Mouse (Mus musculus) heart, adult 11 months (tissue): Measurements from ENCODE around the gene Pms2.

Experiments used
- DNase-seq: peaks from one replicate; pipeline ENCODE4 v3.0.0; 2022

Pms2 gene

GRCm38 (mm10) chr5:143909417-143910400 lies at the start of gene Pms2, which contains the start of gene Aimp2:
Pms2 (plus strand) TSS chr5:143909964.
Aimp2 (minus strand) TSS chr5:143909847.
- DNase-seq = peak; percentile 100

GRCm38 (mm10) chr5:143871547-143872169 lies 38.1 kb upstream of the Pms2 start:
- no peak for DNase-seq

- DNase-seq = no peak
These were observed 35.2 kb upstream of the Pms2 start for GRCm38 (mm10) chr5:143874571-143874970.

- DNase-seq = no peak
These were observed 24.5 kb upstream of the Pms2 start for GRCm38 (mm10) chr5:143885274-143885673.

- DNase-seq = no peak
These were observed 19.0 kb upstream of the Pms2 start for GRCm38 (mm10) chr5:143890741-143891140.

GRCm38 (mm10) chr5:143892255-143892886 lies 17.4 kb upstream of the Pms2 start:
- no peak for DNase-seq

GRCm38 (mm10) chr5:143893396-143893795 lies 16.4 kb upstream of the Pms2 start:
- DNase-seq = no peak

- no peak for DNase-seq
These were observed 12.0 kb upstream of the Pms2 start, which contains the start of gene Ankrd61 for GRCm38 (mm10) chr5:143897635-143898330. Ankrd61 (minus strand) TSS chr5:143897685.

- peak; percentile 94 for DNase-seq
These were observed 7.7 kb upstream of the Pms2 start for GRCm38 (mm10) chr5:143902111-143902510.

- no peak for DNase-seq
These were observed 6.0 kb upstream of the Pms2 start for GRCm38 (mm10) chr5:143903813-143904212.

GRCm38 (mm10) chr5:143906429-143906828 lies 3.3 kb upstream of the Pms2 start:
- no peak for DNase-seq

- DNase-seq = no peak
These were observed 838 bp upstream of the Pms2 start for GRCm38 (mm10) chr5:143908926-143909325.

- DNase-seq = no peak
These were observed 6.5 kb downstream of the Pms2 start for GRCm38 (mm10) chr5:143916221-143916620.

GRCm38 (mm10) chr5:143917418-143917817 lies 7.7 kb downstream of the Pms2 start:
- DNase-seq = no peak

- DNase-seq = no peak
These were observed 8.4 kb downstream of the Pms2 start for GRCm38 (mm10) chr5:143918120-143918519.

GRCm38 (mm10) chr5:143924781-143925452 lies 15.2 kb downstream of the Pms2 start:
- DNase-seq = no peak

- no peak for DNase-seq
These were observed 18.1 kb downstream of the Pms2 start, which contains the start of gene Gm42421 for GRCm38 (mm10) chr5:143927875-143928274. Gm42421 (plus strand) TSS chr5:143928175.

GRCm38 (mm10) chr5:143929291-143929690 lies 19.5 kb downstream of the Pms2 start:
- peak; percentile 61 for DNase-seq

- peak; percentile 81 for DNase-seq
These were observed 20.9 kb downstream of the Pms2 start for GRCm38 (mm10) chr5:143930656-143931055.

- DNase-seq = peak; percentile 88
These were observed 22.3 kb downstream of the Pms2 start for GRCm38 (mm10) chr5:143931863-143932580.

GRCm38 (mm10) chr5:143932831-143933230 lies 23.1 kb downstream of the Pms2 start, which contains the start of gene Rsph10b:
Rsph10b (plus strand) TSS chr5:143933035.
- DNase-seq = peak; percentile 88
